8 mouse cellular contexts compared by ENCODE assay signal in genomic region chr13:49247740-49248466, GRCm38 (mm10). TPM values are rescaled to one million over a fixed set of nuclear protein-coding genes. Genes with fewer than 3 reads are reported as not detected.
DNase-seq lines count a peak whose midpoint lies in the region; ATAC-seq lines count a peak whose summit lies in the region.

No protein-coding gene starts in this region.

- peaks cover 5% of the 10 kb centered on the region for H3K4me1 ChIP-seq in forebrain, embryonic 16.5 days (replicated peaks; ENCODE audit: control insufficient read depth, insufficient read depth, low read length)
- peaks cover 12% of the 10 kb centered on the region for H3K4me1 ChIP-seq in kidney, embryonic 16.5 days (ENCODE audit: insufficient read depth, low read length)

- no peak overlapping the region for H3K27ac ChIP-seq in forebrain, embryonic 16.5 days (ENCODE audit: low read length)
- H3K27ac ChIP-seq in kidney, embryonic 16.5 days (ENCODE audit: low read length), result peak overlapping the region; percentile 20; the same call in 1 of the 2 replicates

- no peaks in the 10 kb centered on the region for H3K9me3 ChIP-seq in forebrain, embryonic 16.5 days (ENCODE audit: control insufficient read depth, low read length)
- no peaks in the 10 kb centered on the region for H3K9me3 ChIP-seq in kidney, embryonic 16.5 days (ENCODE audit: low read length)

- H3K9ac ChIP-seq in forebrain, embryonic 16.5 days (replicated peaks; ENCODE audit: low read depth, low read length), result peak overlapping the region; percentile 29; the same call in 1 of the 2 replicates
- H3K9ac ChIP-seq in kidney, embryonic 16.5 days (replicated peaks; ENCODE audit: low read length), result peak overlapping the region; percentile 56

- no peaks in the 10 kb centered on the region for H3K36me3 ChIP-seq in forebrain, embryonic 16.5 days (ENCODE audit: control insufficient read depth, insufficient read depth)
- H3K36me3 ChIP-seq in kidney, embryonic 16.5 days (ENCODE audit: insufficient read depth, low read length), result no peaks in the 10 kb centered on the region

- intact Hi-C loops in left cerebral cortex, postnatal 36 days (cut with DNase I), result no loop called here

- peak; percentile 86 for DNase-seq in CD4-positive helper T cell, adult 2 months (ENCODE audit: low read depth, low spot score)
- peak; percentile 88 for DNase-seq in ZHBTc4 (ENCODE audit: low read depth, low spot score)
- DNase-seq in spleen, adult 18-20 months, result peak; percentile 66 to 75
- DNase-seq in urinary bladder, postnatal 14 days (ENCODE audit: low spot score), result no peak
- DNase-seq in left cerebral cortex, postnatal 36 days (ENCODE audit: low spot score in 2 of 2), result no peak

- peak overlapping the region; percentile 38 for H3K4me3 ChIP-seq in forebrain, embryonic 16.5 days (replicated peaks; ENCODE audit: low read length)
- H3K4me3 ChIP-seq in kidney, embryonic 16.5 days (ENCODE audit: low read length), result peak overlapping the region; percentile 55

- peak overlapping the region; percentile 54 for H3K4me2 ChIP-seq in forebrain, embryonic 16.5 days (ENCODE audit: low read length)
- peak overlapping the region; percentile 59 for H3K4me2 ChIP-seq in kidney, embryonic 16.5 days (replicated peaks; ENCODE audit: low read depth, low read length)

- ATAC-seq in forebrain, embryonic 16.5 days, result 0 out of 2 replicates have a peak, but pooled peaks have one; percentile 40
- peak; percentile 64 for ATAC-seq in kidney, embryonic 16.5 days (ENCODE audit: low FRiP score, low TSS enrichment)
- ATAC-seq in megakaryocyte, adult 5-6 weeks (ENCODE audit: poor library complexity, severe bottlenecking), result peak; percentile 60

- peaks cover 20% of the 10 kb centered on the region for H3K27me3 ChIP-seq in forebrain, embryonic 16.5 days (replicated peaks; ENCODE audit: control insufficient read depth, insufficient read depth, low read length)
- peaks cover 23% of the 10 kb centered on the region for H3K27me3 ChIP-seq in kidney, embryonic 16.5 days (ENCODE audit: insufficient read depth, low read length)

- 1% methylated on average over 58 of the region's 58 CpGs for WGBS in forebrain, embryonic 16.5 days
- 1% methylated on average over 58 of the region's 58 CpGs for WGBS in kidney, embryonic 16.5 days

RNA-seq across cellular contexts. Expression of gene Susd3, which starts 0.6 kb away (rescaled TPM):
- polyA plus RNA-seq in forebrain, embryonic 16.5 days (2015; fragmentation: Nextera tagmentation; extraction: Ambion mirVana), result 0.75 and 0.85 TPM in 2 replicates
- polyA plus RNA-seq in kidney, embryonic 16.5 days (2015; fragmentation: Nextera tagmentation; extraction: Ambion mirVana), result 31.2 and 34.5 TPM in 2 replicates
- 44.4 and 49.1 TPM in 2 replicates for total RNA-seq in megakaryocyte, adult 5-6 weeks (2015)
- 39.6 and 42.3 TPM in 2 replicates for total RNA-seq in megakaryocyte, adult 5-6 weeks (2017)
- 1 to 10 TPM; 2.4 to 2.7 TPM for total RNA-seq in left cerebral cortex, postnatal 36 days (2021)

RNA-seq across cellular contexts. Expression of gene Card19, which starts 32.1 kb away (rescaled TPM):
- polyA plus RNA-seq in forebrain, embryonic 16.5 days (2015; fragmentation: Nextera tagmentation; extraction: Ambion mirVana), result 20.6 and 21.4 TPM in 2 replicates
- polyA plus RNA-seq in kidney, embryonic 16.5 days (2015; fragmentation: Nextera tagmentation; extraction: Ambion mirVana), result 50.0 and 52.6 TPM in 2 replicates
- 85.5 and 103 TPM in 2 replicates for total RNA-seq in megakaryocyte, adult 5-6 weeks (2015)
- total RNA-seq in megakaryocyte, adult 5-6 weeks (2017), result 91.0 and 123 TPM in 2 replicates
- total RNA-seq in left cerebral cortex, postnatal 36 days (2021), result 10 to 100 TPM; 12.2 to 13.2 TPM

Comparison
In these comparisons a context has a peak if more than half of its experiments do, and no peak if none do; other contexts are left out.
1. DNase-seq: peak in CD4-positive helper T cell, adult 2 months (single experiment), ZHBTc4 (single experiment) and spleen, adult 18-20 months (2 of 2); none in urinary bladder, postnatal 14 days (single experiment) and left cerebral cortex, postnatal 36 days (0 of 2).
2. RNA of gene Susd3, which starts 0.6 kb away (total RNA-seq): 39.6 to 49.1 TPM in megakaryocyte, adult 5-6 weeks; 2.4 to 2.7 TPM in left cerebral cortex, postnatal 36 days; every median in the first group is over 10 times any median in the second.
3. RNA of gene Card19, which starts 32.1 kb away (total RNA-seq): 85.5 to 123 TPM in megakaryocyte, adult 5-6 weeks; 12.2 to 13.2 TPM in left cerebral cortex, postnatal 36 days; every median in the first group is over 4 times any median in the second.
4. Peak in every context shown above with its lines, with median percentiles within 50 percentile points of each other: ATAC-seq.